Mouse (Mus musculus): ENCODE data around the gene Ak7. TPM values are rescaled to one million over a fixed set of nuclear protein-coding genes. Genes with fewer than 3 reads are reported as not detected.

The Ak7 gene
- polyA plus RNA-seq, 1 experiment, result 0.14 TPM

- 81% methylated on average over 3 of the region's 3 CpGs for WGBS
- no peaks in the 10 kb centered on the region for H3K27me3 ChIP-seq (ENCODE audit: control insufficient read depth, insufficient read depth, low read length)
- H3K27ac ChIP-seq (ENCODE audit: insufficient read depth, low read depth, low read length), result peak overlapping the region; percentile 72
- H3K4me3 ChIP-seq (ENCODE audit: low read depth, low read length), result no peak overlapping the region
- TF ChIP-seq CTCF (IDR thresholded peaks at IDR 0.05; ENCODE audit: extremely low read depth, insufficient read length, insufficient replicate concordance, low read depth, low read length) (no peak), POLR2A (IDR thresholded peaks at IDR 0.05; ENCODE audit: low read depth, low read length) (no peak)
- H3K36me3 ChIP-seq (ENCODE audit: control insufficient read depth, insufficient read depth, low read length), result peaks cover 2% of the 10 kb centered on the region
- H3K4me1 ChIP-seq (ENCODE audit: control insufficient read depth, insufficient read depth, insufficient read length, low read length), result peaks cover 5% of the 10 kb centered on the region
Observed at GRCm38 (mm10) chr12:105686791-105687190, 19.0 kb upstream of the Ak7 start.

- WGBS, result 24% methylated on average over 4 of the region's 4 CpGs
- no peaks in the 10 kb centered on the region for H3K27me3 ChIP-seq (ENCODE audit: control insufficient read depth, insufficient read depth, low read length)
- H3K4me3 ChIP-seq (ENCODE audit: low read depth, low read length), result no peak overlapping the region
- TF ChIP-seq CTCF (IDR thresholded peaks at IDR 0.05; ENCODE audit: extremely low read depth, insufficient read length, insufficient replicate concordance, low read depth, low read length) (no peak), POLR2A (IDR thresholded peaks at IDR 0.05; ENCODE audit: low read depth, low read length) (no peak)
- H3K27ac ChIP-seq (ENCODE audit: insufficient read depth, low read depth, low read length), result peak overlapping the region; percentile 72
- peaks cover 5% of the 10 kb centered on the region for H3K4me1 ChIP-seq (ENCODE audit: control insufficient read depth, insufficient read depth, insufficient read length, low read length)
- H3K36me3 ChIP-seq (ENCODE audit: control insufficient read depth, insufficient read depth, low read length), result peaks cover 6% of the 10 kb centered on the region
Observed at GRCm38 (mm10) chr12:105687416-105687815, 18.4 kb upstream of the Ak7 start.

DNA sequence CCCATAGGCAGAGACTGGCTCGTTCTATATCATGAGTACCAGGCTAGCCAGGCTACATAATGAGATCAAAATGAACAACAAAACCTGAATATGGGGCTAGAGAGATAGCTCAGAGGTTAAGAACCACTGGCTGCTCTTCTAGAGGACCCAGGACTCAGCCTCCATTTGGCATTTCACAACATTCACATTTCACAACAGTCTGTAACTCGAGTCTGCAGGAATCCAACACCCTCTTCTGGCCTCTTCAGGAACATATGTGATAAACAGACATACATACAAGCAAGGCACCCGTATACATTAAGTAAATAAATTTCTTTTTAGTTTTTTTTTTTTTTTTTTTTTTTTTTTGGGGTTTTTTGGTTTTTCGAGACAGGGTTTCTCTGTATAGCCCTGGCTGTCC, 17.2 kb upstream of the Ak7 start:
- WGBS, result 84% methylated on average over 4 of the region's 4 CpGs
- TF ChIP-seq POLR2A (IDR thresholded peaks at IDR 0.05; ENCODE audit: low read depth, low read length), result no peak
- TF ChIP-seq CTCF (IDR thresholded peaks at IDR 0.05; ENCODE audit: extremely low read depth, insufficient read length, insufficient replicate concordance, low read depth, low read length), result no peak

GRCm38 (mm10) chr12:105689435-105689834, 16.3 kb upstream of the Ak7 start:
- 90% methylated on average over 13 of the region's 13 CpGs for WGBS
- no peak overlapping the region for H3K4me3 ChIP-seq (ENCODE audit: low read depth, low read length)
- no peak for TF ChIP-seq CTCF (IDR thresholded peaks at IDR 0.05; ENCODE audit: extremely low read depth, insufficient read length, insufficient replicate concordance, low read depth, low read length)
- TF ChIP-seq POLR2A (IDR thresholded peaks at IDR 0.05; ENCODE audit: low read depth, low read length), result no peak
- H3K27ac ChIP-seq (ENCODE audit: insufficient read depth, low read depth, low read length), result no peak overlapping the region
- peaks cover 6% of the 10 kb centered on the region for H3K36me3 ChIP-seq (ENCODE audit: control insufficient read depth, insufficient read depth, low read length)
- peaks cover 3% of the 10 kb centered on the region for H3K4me1 ChIP-seq (ENCODE audit: control insufficient read depth, insufficient read depth, insufficient read length, low read length)
- H3K27me3 ChIP-seq (ENCODE audit: control insufficient read depth, insufficient read depth, low read length), result no peaks in the 10 kb centered on the region

More for the DNA sequence above, 17.2 kb upstream of the Ak7 start:
- peaks cover 6% of the 10 kb centered on the region for H3K36me3 ChIP-seq (ENCODE audit: control insufficient read depth, insufficient read depth, low read length)
- no peak overlapping the region for H3K4me3 ChIP-seq (ENCODE audit: low read depth, low read length)
- H3K4me1 ChIP-seq (ENCODE audit: control insufficient read depth, insufficient read depth, insufficient read length, low read length), result peaks cover 3% of the 10 kb centered on the region
- no peaks in the 10 kb centered on the region for H3K27me3 ChIP-seq (ENCODE audit: control insufficient read depth, insufficient read depth, low read length)
- H3K27ac ChIP-seq (ENCODE audit: insufficient read depth, low read depth, low read length), result no peak overlapping the region

DNA sequence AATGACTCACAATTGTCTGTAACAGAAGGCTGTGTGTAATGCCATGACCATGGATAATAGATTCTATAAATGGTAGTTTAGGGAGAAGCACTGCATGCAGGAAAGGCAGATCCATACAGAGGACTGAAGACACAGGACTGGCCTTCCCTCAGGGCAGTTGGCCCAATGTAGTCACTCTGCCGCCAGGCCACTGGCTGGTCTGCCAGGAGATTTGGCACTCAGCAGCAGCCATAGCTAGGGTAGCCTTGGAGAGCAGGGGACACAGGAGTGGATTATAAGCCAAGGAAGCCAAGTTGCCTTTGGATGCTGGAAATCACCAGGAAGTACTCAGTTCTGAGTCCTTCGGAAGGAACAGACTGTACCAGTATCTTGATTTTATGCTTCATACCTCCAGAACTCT, 11.8 kb upstream of the Ak7 start:
- TF ChIP-seq POLR2A (IDR thresholded peaks at IDR 0.05; ENCODE audit: low read depth, low read length) (no peak), CTCF (IDR thresholded peaks at IDR 0.05; ENCODE audit: extremely low read depth, insufficient read length, insufficient replicate concordance, low read depth, low read length) (no peak)
- WGBS, result 100% methylated on average over 2 of the region's 2 CpGs
- no peak overlapping the region for H3K4me3 ChIP-seq (ENCODE audit: low read depth, low read length)
- no peaks in the 10 kb centered on the region for H3K4me1 ChIP-seq (ENCODE audit: control insufficient read depth, insufficient read depth, insufficient read length, low read length)
- H3K36me3 ChIP-seq (ENCODE audit: control insufficient read depth, insufficient read depth, low read length), result peaks cover 11% of the 10 kb centered on the region
- no peaks in the 10 kb centered on the region for H3K27me3 ChIP-seq (ENCODE audit: control insufficient read depth, insufficient read depth, low read length)
- no peak overlapping the region for H3K27ac ChIP-seq (ENCODE audit: insufficient read depth, low read depth, low read length)

GRCm38 (mm10) chr12:105695848-105696247, 9.9 kb upstream of the Ak7 start:
- Histone ChIP-seq H3K27ac (ENCODE audit: insufficient read depth, low read depth, low read length) (no peak overlapping the region), H3K4me3 (ENCODE audit: low read depth, low read length) (no peak overlapping the region), H3K4me1 (ENCODE audit: control insufficient read depth, insufficient read depth, insufficient read length, low read length) (no peaks in the 10 kb centered on the region), H3K36me3 (ENCODE audit: control insufficient read depth, insufficient read depth, low read length) (peaks cover 18% of the 10 kb centered on the region), H3K27me3 (ENCODE audit: control insufficient read depth, insufficient read depth, low read length) (no peaks in the 10 kb centered on the region)
- WGBS, result 84% methylated on average over 7 of the region's 7 CpGs
- TF ChIP-seq CTCF (IDR thresholded peaks at IDR 0.05; ENCODE audit: extremely low read depth, insufficient read length, insufficient replicate concordance, low read depth, low read length), result no peak
- no peak for TF ChIP-seq POLR2A (IDR thresholded peaks at IDR 0.05; ENCODE audit: low read depth, low read length)

DNA sequence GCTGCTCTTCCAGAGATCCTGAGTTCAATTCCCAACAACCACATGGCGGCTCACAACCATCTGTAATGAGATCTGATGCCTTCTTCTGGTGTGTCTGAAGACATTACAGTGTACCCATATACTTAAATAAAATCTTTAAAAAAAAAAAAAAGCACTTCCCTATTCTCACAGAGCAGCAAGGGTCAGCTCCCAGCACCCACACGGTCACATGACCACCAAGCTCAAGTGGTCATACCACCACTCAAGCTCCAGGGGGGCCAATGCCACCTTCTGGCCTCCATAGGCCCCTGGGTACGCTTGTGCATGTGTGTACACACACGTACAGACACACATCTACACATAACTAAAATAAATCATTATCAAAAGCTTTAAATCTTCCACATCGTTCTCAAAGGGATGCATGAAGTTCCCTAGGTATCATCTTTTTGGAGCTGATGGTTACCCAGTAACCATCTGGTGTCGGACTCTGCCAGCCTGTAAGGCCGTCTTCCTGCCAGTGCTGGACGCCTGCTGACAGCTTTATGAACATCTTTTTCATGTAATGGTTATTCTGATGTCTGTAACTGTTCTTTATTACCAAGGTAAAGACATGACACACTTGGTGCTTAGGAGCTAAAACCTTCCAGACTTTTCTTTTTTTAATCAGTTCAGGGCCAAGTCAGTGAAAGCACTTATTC, 8.5 kb upstream of the Ak7 start:
- Histone ChIP-seq H3K27me3 (ENCODE audit: control insufficient read depth, insufficient read depth, low read length) (no peaks in the 10 kb centered on the region), H3K27ac (ENCODE audit: insufficient read depth, low read depth, low read length) (no peak overlapping the region), H3K4me1 (ENCODE audit: control insufficient read depth, insufficient read depth, insufficient read length, low read length) (no peaks in the 10 kb centered on the region), H3K4me3 (ENCODE audit: low read depth, low read length) (no peak overlapping the region), H3K36me3 (ENCODE audit: control insufficient read depth, insufficient read depth, low read length) (peaks cover 21% of the 10 kb centered on the region)
- TF ChIP-seq CTCF (IDR thresholded peaks at IDR 0.05; ENCODE audit: extremely low read depth, insufficient read length, insufficient replicate concordance, low read depth, low read length), result no peak
- no peak for TF ChIP-seq POLR2A (IDR thresholded peaks at IDR 0.05; ENCODE audit: low read depth, low read length)
- 93% methylated on average over 8 of the region's 8 CpGs for WGBS

All from small intestine, adult 2 months (tissue).